Comparison of ENCODE assay signal across 10 mouse cellular contexts in genomic region chr14:45451090-45451489, GRCm38 (mm10). TPM values are rescaled to one million over a fixed set of nuclear protein-coding genes. Genes with fewer than 3 reads are reported as not detected.
DNase-seq lines count a peak whose midpoint lies in the region; ATAC-seq and TF ChIP-seq lines count a peak whose summit lies in the region.
"Had no signal": no experiment of that assay in that cellular context is flagged by ENCODE, and none has a peak within 500 bp of the region (broad histone marks: within the 10 kb centered on the region; RNA-seq: fewer than 3 reads in every experiment).

No protein-coding gene starts in this region.

- WGBS in hindbrain, embryonic 10.5 days = 15% methylated on average over 2 of the region's 2 CpGs
- WGBS in hindbrain, embryonic 13.5 days = 22% methylated on average over 2 of the region's 2 CpGs
- WGBS in midbrain, embryonic 13.5 days = 18% methylated on average over 2 of the region's 2 CpGs
- WGBS in midbrain, postnatal 0 days = 22% methylated on average over 2 of the region's 2 CpGs
- WGBS in hindbrain, embryonic 16.5 days = 25% methylated on average over 2 of the region's 2 CpGs

- peak; percentile 53 for DNase-seq in hindbrain, embryonic 10.5 days (ENCODE audit: low spot score)
- DNase-seq in midbrain, postnatal 0 days (ENCODE audit: low spot score) = no peak
- DNase-seq in thymus, postnatal 4 days = no peak
- no peak for DNase-seq in testis, postnatal 10 days (ENCODE audit: low spot score)
- DNase-seq: adrenal gland, postnatal 14 days; cerebellum, adult 2 months; gastrocnemius, postnatal 14 days had no signal

- H3K4me3 ChIP-seq in hindbrain, embryonic 10.5 days = no peak overlapping the region
- H3K4me3 ChIP-seq in hindbrain, embryonic 13.5 days = no peak overlapping the region
- H3K4me3 ChIP-seq in midbrain, embryonic 13.5 days (replicated peaks) = no peak overlapping the region
- no peak overlapping the region for H3K4me3 ChIP-seq in midbrain, postnatal 0 days (ENCODE audit: low read depth, low read length)
- H3K4me3 ChIP-seq in hindbrain, embryonic 16.5 days (ENCODE audit: low read length) = no peak overlapping the region

- H3K9me3 ChIP-seq in hindbrain, embryonic 10.5 days = no peaks in the 10 kb centered on the region
- no peaks in the 10 kb centered on the region for H3K9me3 ChIP-seq in hindbrain, embryonic 13.5 days
- no peaks in the 10 kb centered on the region for H3K9me3 ChIP-seq in midbrain, embryonic 13.5 days
- H3K9me3 ChIP-seq in midbrain, postnatal 0 days (ENCODE audit: low read length) = no peaks in the 10 kb centered on the region
- no peaks in the 10 kb centered on the region for H3K9me3 ChIP-seq in hindbrain, embryonic 16.5 days (ENCODE audit: control insufficient read depth, low read length)

- H3K4me2 ChIP-seq in hindbrain, embryonic 13.5 days = no peak overlapping the region
- H3K4me2 ChIP-seq in midbrain, embryonic 13.5 days (replicated peaks) = no peak overlapping the region
- H3K4me2 ChIP-seq in midbrain, postnatal 0 days (ENCODE audit: low read depth, low read length, poor library complexity, severe bottlenecking) = no peak overlapping the region
- no peak overlapping the region for H3K4me2 ChIP-seq in hindbrain, embryonic 16.5 days (ENCODE audit: low read length)

- H3K36me3 ChIP-seq in hindbrain, embryonic 10.5 days = no peaks in the 10 kb centered on the region
- H3K36me3 ChIP-seq in hindbrain, embryonic 13.5 days = no peaks in the 10 kb centered on the region
- no peaks in the 10 kb centered on the region for H3K36me3 ChIP-seq in midbrain, embryonic 13.5 days
- no peaks in the 10 kb centered on the region for H3K36me3 ChIP-seq in midbrain, postnatal 0 days (ENCODE audit: insufficient read depth, low read length)
- H3K36me3 ChIP-seq in hindbrain, embryonic 16.5 days (ENCODE audit: control insufficient read depth, insufficient read depth, low read length) = no peaks in the 10 kb centered on the region

- H3K27me3 ChIP-seq in hindbrain, embryonic 10.5 days (ENCODE audit: insufficient read depth, poor library complexity, severe bottlenecking) = no peaks in the 10 kb centered on the region
- no peaks in the 10 kb centered on the region for H3K27me3 ChIP-seq in hindbrain, embryonic 13.5 days
- no peaks in the 10 kb centered on the region for H3K27me3 ChIP-seq in midbrain, embryonic 13.5 days
- H3K27me3 ChIP-seq in midbrain, postnatal 0 days (ENCODE audit: insufficient read depth, low read length) = no peaks in the 10 kb centered on the region
- no peaks in the 10 kb centered on the region for H3K27me3 ChIP-seq in hindbrain, embryonic 16.5 days (replicated peaks; ENCODE audit: control insufficient read depth, insufficient read depth, low read length)

- peak overlapping the region; percentile 66 for H3K27ac ChIP-seq in hindbrain, embryonic 10.5 days
- H3K27ac ChIP-seq in hindbrain, embryonic 13.5 days = no peak overlapping the region
- H3K27ac ChIP-seq in midbrain, embryonic 13.5 days = no peak overlapping the region
- H3K27ac ChIP-seq in midbrain, postnatal 0 days (ENCODE audit: low read depth, low read length) = no peak overlapping the region
- no peak overlapping the region for H3K27ac ChIP-seq in hindbrain, embryonic 16.5 days (ENCODE audit: low read depth, low read length)

- no peak for ATAC-seq in hindbrain, embryonic 13.5 days (ENCODE audit: low FRiP score)
- ATAC-seq in midbrain, embryonic 13.5 days = peak; percentile 43; the same call in 1 of the 2 replicates
- ATAC-seq in midbrain, postnatal 0 days (ENCODE audit: low FRiP score) = no peak
- 0 out of 2 replicates have a peak, but pooled peaks have one; percentile 15 for ATAC-seq in hindbrain, embryonic 16.5 days

- no peak overlapping the region for H3K9ac ChIP-seq in hindbrain, embryonic 13.5 days
- H3K9ac ChIP-seq in midbrain, embryonic 13.5 days (replicated peaks) = no peak overlapping the region
- no peak overlapping the region for H3K9ac ChIP-seq in midbrain, postnatal 0 days (replicated peaks; ENCODE audit: low read length, poor library complexity, severe bottlenecking)
- H3K9ac ChIP-seq in hindbrain, embryonic 16.5 days (ENCODE audit: low read depth, low read length) = no peak overlapping the region

- TF ChIP-seq CTCF in midbrain, postnatal 0 days (IDR thresholded peaks at IDR 0.05) = no peak

- H3K4me1 ChIP-seq in hindbrain, embryonic 10.5 days (replicated peaks) = peaks cover 58% of the 10 kb centered on the region
- peaks cover 37% of the 10 kb centered on the region for H3K4me1 ChIP-seq in hindbrain, embryonic 13.5 days (replicated peaks)
- H3K4me1 ChIP-seq in midbrain, embryonic 13.5 days (replicated peaks) = peaks cover 27% of the 10 kb centered on the region
- H3K4me1 ChIP-seq in midbrain, postnatal 0 days (ENCODE audit: insufficient read depth, low read length) = 0 out of 2 replicates have a peak, but pooled peaks cover 6% of the 10 kb centered on the region
- H3K4me1 ChIP-seq in hindbrain, embryonic 16.5 days (ENCODE audit: control insufficient read depth, insufficient read depth, low read depth, low read length) = peaks cover 6% of the 10 kb centered on the region; the same call in 1 of the 2 replicates

RNA-seq across cellular contexts. Expression of gene Gnpnat1, which starts 46.4 kb away (rescaled TPM):
- 38.6 and 46.1 TPM in 2 replicates for polyA plus RNA-seq in hindbrain, embryonic 10.5 days (2016; fragmentation: Nextera tagmentation; extraction: Ambion mirVana)
- polyA plus RNA-seq in hindbrain, embryonic 13.5 days (2015; fragmentation: Nextera tagmentation; extraction: Ambion mirVana) = 26.9 and 28.4 TPM in 2 replicates
- 29.2 and 30.6 TPM in 2 replicates for polyA plus RNA-seq in midbrain, embryonic 13.5 days (2015; fragmentation: Nextera tagmentation; extraction: Ambion mirVana)
- 17.6 and 26.2 TPM in 2 replicates for total RNA-seq in midbrain, postnatal 0 days (2014; rRNA removed)
- polyA plus RNA-seq in midbrain, postnatal 0 days (2015; fragmentation: Nextera tagmentation; extraction: Ambion mirVana) = 19.1 and 23.5 TPM in 2 replicates
- polyA plus RNA-seq in hindbrain, embryonic 16.5 days (2015; fragmentation: Nextera tagmentation; extraction: Ambion mirVana) = 28.5 and 30.4 TPM in 2 replicates

Comparison
In these comparisons a context has a peak if more than half of its experiments do, and no peak if none do; other contexts are left out.
1. ATAC-seq: peak in midbrain, embryonic 13.5 days (single experiment) and hindbrain, embryonic 16.5 days (single experiment); none in hindbrain, embryonic 13.5 days (single experiment) and midbrain, postnatal 0 days (single experiment).